Mouse (Mus musculus): ENCODE measurements around the gene Nrl. TPM values are rescaled to one million over a fixed set of nuclear protein-coding genes. Genes with fewer than 3 reads are reported as not detected.

Gene Nrl
- polyA plus RNA-seq, 1 experiment from 2014 or later: not detected

GRCm38 (mm10) chr14:55559799-55560201 lies 35.0 kb upstream of the Nrl start, which contains the start of gene Dcaf11:
Gene Dcaf11, plus strand, starts transcription at chr14:55560006.
- peak within 1 kb of the TSS; percentile 43 for H3K4me2 ChIP-seq (ENCODE audit: low read depth, low read length, severe bottlenecking)
- peak within 1 kb of the TSS; percentile 76 for H3K9ac ChIP-seq (ENCODE audit: low read length)
- H3K27ac ChIP-seq (ENCODE audit: low read depth, low read length): peak within 1 kb of the TSS; percentile 94
- DNase-seq (ENCODE audit: low spot score) (peak; percentile 94), ATAC-seq (replicated peaks; ENCODE audit: low FRiP score) (peak; percentile 82)
- no peaks in the 10 kb centered on the region for H3K4me1 ChIP-seq (replicated peaks; ENCODE audit: control insufficient read depth, insufficient read depth, low read length)
- no peaks in the 10 kb centered on the region for H3K9me3 ChIP-seq (ENCODE audit: control insufficient read depth, low read length)
- WGBS: under 1% methylated on average over 27 of the region's 27 CpGs
- peak within 1 kb of the TSS; percentile 62 for H3K4me3 ChIP-seq (ENCODE audit: low read depth, low read length)
- H3K36me3 ChIP-seq (ENCODE audit: control insufficient read depth, insufficient read depth, low read length): no peaks in the 10 kb centered on the region; the same call in 1 of the 2 replicates
- no peaks in the 10 kb centered on the region for H3K27me3 ChIP-seq (ENCODE audit: control insufficient read depth, insufficient read depth, low read length)

DNA sequence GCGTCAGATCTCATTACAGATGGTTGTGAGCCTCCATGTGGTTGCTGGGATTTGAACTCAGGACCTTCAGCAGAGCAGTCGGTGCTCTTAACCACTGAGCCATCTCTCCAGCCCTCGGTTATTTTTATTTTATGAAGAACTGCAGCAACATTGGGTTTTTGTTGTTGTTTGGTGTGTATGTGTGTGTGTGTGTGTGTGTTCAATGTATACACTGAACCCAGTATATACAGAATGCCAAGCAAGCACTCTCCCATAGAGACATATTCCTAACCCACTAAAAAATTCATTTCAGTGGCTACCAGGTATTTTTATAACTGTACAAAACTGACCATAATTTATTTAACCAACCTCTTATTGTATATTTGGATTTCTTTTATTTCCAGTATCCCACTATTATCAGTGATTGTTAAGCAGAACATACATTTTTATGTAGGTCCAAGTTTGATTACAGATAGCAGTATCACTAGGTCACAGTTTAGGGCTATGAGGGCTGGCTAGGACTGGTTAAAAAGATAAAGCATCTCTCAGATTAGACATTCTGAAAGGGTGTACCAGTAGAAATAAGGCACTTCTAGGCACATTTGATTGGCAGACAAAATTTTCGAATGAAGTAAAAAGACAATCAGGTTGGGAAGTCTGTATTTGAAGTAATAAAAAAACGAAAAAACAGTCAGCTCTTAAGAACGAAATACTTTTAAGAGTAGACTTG lies 34.1 kb upstream of the Nrl start:
- DNase-seq (ENCODE audit: low spot score) (no peak), ATAC-seq (replicated peaks; ENCODE audit: low FRiP score) (no peak)
- Histone ChIP-seq H3K9me3 (ENCODE audit: control insufficient read depth, low read length) (no peaks in the 10 kb centered on the region), H3K4me1 (replicated peaks; ENCODE audit: control insufficient read depth, insufficient read depth, low read length) (no peaks in the 10 kb centered on the region), H3K27me3 (ENCODE audit: control insufficient read depth, insufficient read depth, low read length) (no peaks in the 10 kb centered on the region), H3K27ac (ENCODE audit: low read depth, low read length) (no peak overlapping the region), H3K4me2 (ENCODE audit: low read depth, low read length, severe bottlenecking) (peak overlapping the region; percentile 43), H3K4me3 (ENCODE audit: low read depth, low read length) (peak overlapping the region; percentile 62), H3K9ac (ENCODE audit: low read length) (peak overlapping the region; percentile 76; the same call in 1 of the 2 replicates), H3K36me3 (ENCODE audit: control insufficient read depth, insufficient read depth, low read length) (no peaks in the 10 kb centered on the region)
- WGBS: 54% methylated on average over 6 of the region's 6 CpGs

- Histone ChIP-seq H3K9ac (ENCODE audit: low read length) (no peak overlapping the region), H3K4me2 (ENCODE audit: low read depth, low read length, severe bottlenecking) (no peak overlapping the region), H3K4me3 (ENCODE audit: low read depth, low read length) (no peak overlapping the region), H3K27me3 (ENCODE audit: control insufficient read depth, insufficient read depth, low read length) (no peaks in the 10 kb centered on the region), H3K27ac (ENCODE audit: low read depth, low read length) (no peak overlapping the region), H3K4me1 (replicated peaks; ENCODE audit: control insufficient read depth, insufficient read depth, low read length) (no peaks in the 10 kb centered on the region), H3K36me3 (ENCODE audit: control insufficient read depth, insufficient read depth, low read length) (no peaks in the 10 kb centered on the region), H3K9me3 (ENCODE audit: control insufficient read depth, low read length) (no peaks in the 10 kb centered on the region)
- 92% methylated on average over 3 of the region's 3 CpGs for WGBS
- DNase-seq (ENCODE audit: low spot score): no peak
- ATAC-seq (replicated peaks; ENCODE audit: low FRiP score): no peak
These were observed 32.8 kb upstream of the Nrl start for GRCm38 (mm10) chr14:55557587-55557986.

DNA sequence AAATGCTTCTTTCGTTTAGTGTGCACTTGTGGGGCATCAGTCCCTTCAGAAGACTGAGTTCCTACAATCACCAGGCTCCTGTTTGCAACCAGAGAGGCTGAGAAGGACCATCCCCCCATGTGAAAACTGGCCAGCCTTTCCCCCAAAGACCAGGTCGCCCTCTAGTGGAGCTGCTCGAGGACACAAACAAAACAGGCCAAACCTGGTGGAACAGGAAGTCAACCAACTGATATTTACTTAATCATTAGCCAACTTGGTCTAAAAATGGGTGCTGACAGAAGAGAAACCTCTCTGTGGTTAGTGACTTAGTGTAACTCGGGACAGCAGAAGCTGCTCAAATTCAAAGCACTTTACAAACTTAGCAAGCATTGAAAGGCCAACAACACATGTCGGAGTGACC lies 32.2 kb upstream of the Nrl start:
- DNase-seq (ENCODE audit: low spot score) (peak; percentile 78), ATAC-seq (replicated peaks; ENCODE audit: low FRiP score) (no peak)
- no peak overlapping the region for H3K4me2 ChIP-seq (ENCODE audit: low read depth, low read length, severe bottlenecking)
- no peak overlapping the region for H3K4me3 ChIP-seq (ENCODE audit: low read depth, low read length)
- H3K36me3 ChIP-seq (ENCODE audit: control insufficient read depth, insufficient read depth, low read length): no peaks in the 10 kb centered on the region
- no peaks in the 10 kb centered on the region for H3K4me1 ChIP-seq (replicated peaks; ENCODE audit: control insufficient read depth, insufficient read depth, low read length)
- H3K27ac ChIP-seq (ENCODE audit: low read depth, low read length): no peak overlapping the region
- no peaks in the 10 kb centered on the region for H3K9me3 ChIP-seq (ENCODE audit: control insufficient read depth, low read length)
- WGBS: 29% methylated on average over 5 of the region's 5 CpGs
- H3K27me3 ChIP-seq (ENCODE audit: control insufficient read depth, insufficient read depth, low read length): no peaks in the 10 kb centered on the region
- H3K9ac ChIP-seq (ENCODE audit: low read length): no peak overlapping the region

DNA sequence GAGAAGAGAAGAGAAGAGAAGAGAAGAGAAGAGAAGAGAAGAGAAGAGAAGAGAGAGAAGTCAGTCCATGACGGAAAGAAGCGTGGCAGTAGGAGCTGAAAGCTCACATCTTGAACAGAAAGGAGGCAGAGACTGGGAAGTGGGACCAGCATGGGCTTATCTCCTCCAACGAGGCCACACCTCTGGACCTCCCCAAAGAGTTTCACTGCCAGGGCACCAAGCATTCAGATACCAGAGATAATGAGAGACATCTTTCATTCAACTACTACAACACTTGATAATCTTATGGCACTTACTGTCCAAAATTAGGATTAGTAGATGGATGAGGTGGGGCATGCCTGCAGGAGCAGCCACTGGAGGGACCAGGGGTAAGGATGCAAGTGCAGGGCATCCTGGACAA lies 31.0 kb upstream of the Nrl start:
- H3K27ac ChIP-seq (ENCODE audit: low read depth, low read length): no peak overlapping the region
- ATAC-seq (replicated peaks; ENCODE audit: low FRiP score) (no peak), DNase-seq (ENCODE audit: low spot score) (no peak)

DNA sequence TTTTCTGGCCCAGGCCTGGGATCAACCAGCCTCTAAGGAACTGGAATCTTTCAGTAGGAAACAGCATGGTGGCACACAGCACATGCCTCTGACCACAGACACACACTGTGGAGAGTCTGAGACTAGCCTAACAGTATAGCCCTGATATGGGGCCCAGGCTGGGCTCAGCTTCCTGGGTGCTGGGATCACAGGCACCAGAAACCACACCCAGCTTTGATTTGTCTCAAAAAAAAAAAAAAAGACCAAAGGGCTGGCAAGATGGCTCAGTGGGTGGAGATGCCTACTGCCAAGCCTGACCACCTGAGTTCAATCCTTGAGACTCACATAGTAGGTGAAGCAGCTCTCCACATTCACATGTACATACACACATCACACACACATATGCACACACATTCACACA lies 29.9 kb upstream of the Nrl start:
- no peak overlapping the region for H3K27ac ChIP-seq (ENCODE audit: low read depth, low read length)

More for the DNA sequence above, 31.0 kb upstream of the Nrl start:
- WGBS: 88% methylated on average over 3 of the region's 3 CpGs
- Histone ChIP-seq H3K4me2 (ENCODE audit: low read depth, low read length, severe bottlenecking) (no peak overlapping the region), H3K9me3 (ENCODE audit: control insufficient read depth, low read length) (no peaks in the 10 kb centered on the region), H3K27me3 (ENCODE audit: control insufficient read depth, insufficient read depth, low read length) (no peaks in the 10 kb centered on the region), H3K9ac (ENCODE audit: low read length) (no peak overlapping the region), H3K4me1 (replicated peaks; ENCODE audit: control insufficient read depth, insufficient read depth, low read length) (no peaks in the 10 kb centered on the region), H3K4me3 (ENCODE audit: low read depth, low read length) (no peak overlapping the region), H3K36me3 (ENCODE audit: control insufficient read depth, insufficient read depth, low read length) (no peaks in the 10 kb centered on the region)

GRCm38 (mm10) chr14:55551794-55552193 lies 27.0 kb upstream of the Nrl start:
- DNase-seq (ENCODE audit: low spot score) (no peak), ATAC-seq (replicated peaks; ENCODE audit: low FRiP score) (no peak)
- Histone ChIP-seq H3K36me3 (ENCODE audit: control insufficient read depth, insufficient read depth, low read length) (no peaks in the 10 kb centered on the region; the same call in 1 of the 2 replicates), H3K4me3 (ENCODE audit: low read depth, low read length) (no peak overlapping the region), H3K4me2 (ENCODE audit: low read depth, low read length, severe bottlenecking) (no peak overlapping the region), H3K4me1 (replicated peaks; ENCODE audit: control insufficient read depth, insufficient read depth, low read length) (no peaks in the 10 kb centered on the region), H3K27ac (ENCODE audit: low read depth, low read length) (no peak overlapping the region), H3K9ac (ENCODE audit: low read length) (no peak overlapping the region), H3K9me3 (ENCODE audit: control insufficient read depth, low read length) (no peaks in the 10 kb centered on the region), H3K27me3 (ENCODE audit: control insufficient read depth, insufficient read depth, low read length) (no peaks in the 10 kb centered on the region)
- 90% methylated on average over 8 of the region's 8 CpGs for WGBS

More for the DNA sequence above, 29.9 kb upstream of the Nrl start:
- Histone ChIP-seq H3K4me1 (replicated peaks; ENCODE audit: control insufficient read depth, insufficient read depth, low read length) (no peaks in the 10 kb centered on the region), H3K27me3 (ENCODE audit: control insufficient read depth, insufficient read depth, low read length) (no peaks in the 10 kb centered on the region), H3K9me3 (ENCODE audit: control insufficient read depth, low read length) (no peaks in the 10 kb centered on the region), H3K4me2 (ENCODE audit: low read depth, low read length, severe bottlenecking) (no peak overlapping the region), H3K36me3 (ENCODE audit: control insufficient read depth, insufficient read depth, low read length) (no peaks in the 10 kb centered on the region), H3K9ac (ENCODE audit: low read length) (no peak overlapping the region), H3K4me3 (ENCODE audit: low read depth, low read length) (no peak overlapping the region)
- ATAC-seq (replicated peaks; ENCODE audit: low FRiP score) (no peak), DNase-seq (ENCODE audit: low spot score) (no peak)

DNA sequence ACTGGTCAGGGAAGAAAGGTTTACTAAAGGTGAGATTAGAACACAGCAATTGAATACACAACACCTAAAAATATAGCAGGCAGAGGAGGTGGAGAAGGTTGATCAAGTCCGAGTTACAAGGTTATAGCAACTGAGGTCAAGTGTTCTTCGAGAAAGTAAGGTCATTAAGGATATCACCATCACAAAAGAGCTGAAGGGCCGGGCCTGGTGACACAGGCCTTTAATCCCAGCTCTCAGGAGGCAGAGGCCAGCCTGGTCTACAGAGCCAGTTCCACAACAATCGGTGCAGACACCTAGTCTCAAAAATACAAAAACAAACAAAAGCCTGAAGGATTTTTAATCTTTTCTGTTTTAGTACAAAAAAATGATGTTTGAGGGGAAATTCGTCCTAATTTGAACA lies 26.6 kb upstream of the Nrl start:
- 69% methylated on average over 5 of the region's 5 CpGs for WGBS
- Histone ChIP-seq H3K4me1 (replicated peaks; ENCODE audit: control insufficient read depth, insufficient read depth, low read length) (no peaks in the 10 kb centered on the region), H3K4me3 (ENCODE audit: low read depth, low read length) (no peak overlapping the region), H3K27me3 (ENCODE audit: control insufficient read depth, insufficient read depth, low read length) (no peaks in the 10 kb centered on the region), H3K36me3 (ENCODE audit: control insufficient read depth, insufficient read depth, low read length) (no peaks in the 10 kb centered on the region; the same call in 1 of the 2 replicates), H3K9ac (ENCODE audit: low read length) (no peak overlapping the region), H3K4me2 (ENCODE audit: low read depth, low read length, severe bottlenecking) (no peak overlapping the region), H3K27ac (ENCODE audit: low read depth, low read length) (no peak overlapping the region), H3K9me3 (ENCODE audit: control insufficient read depth, low read length) (no peaks in the 10 kb centered on the region)
- no peak for DNase-seq (ENCODE audit: low spot score)
- no peak for ATAC-seq (replicated peaks; ENCODE audit: low FRiP score)

GRCm38 (mm10) chr14:55550191-55550590 lies 25.4 kb upstream of the Nrl start:
- no peak overlapping the region for H3K9ac ChIP-seq (ENCODE audit: low read length)
- no peak overlapping the region for H3K4me2 ChIP-seq (ENCODE audit: low read depth, low read length, severe bottlenecking)
- H3K27me3 ChIP-seq (ENCODE audit: control insufficient read depth, insufficient read depth, low read length): no peaks in the 10 kb centered on the region
- DNase-seq (ENCODE audit: low spot score): no peak
- H3K36me3 ChIP-seq (ENCODE audit: control insufficient read depth, insufficient read depth, low read length): no peaks in the 10 kb centered on the region; the same call in 1 of the 2 replicates
- H3K9me3 ChIP-seq (ENCODE audit: control insufficient read depth, low read length): no peaks in the 10 kb centered on the region
- H3K27ac ChIP-seq (ENCODE audit: low read depth, low read length): no peak overlapping the region
- no peak for ATAC-seq (replicated peaks; ENCODE audit: low FRiP score)
- H3K4me1 ChIP-seq (replicated peaks; ENCODE audit: control insufficient read depth, insufficient read depth, low read length): no peaks in the 10 kb centered on the region
- no peak overlapping the region for H3K4me3 ChIP-seq (ENCODE audit: low read depth, low read length)
- WGBS: 89% methylated on average over 6 of the region's 6 CpGs

All from forebrain, embryonic 11.5 days (tissue).